Mouse (Mus musculus): ENCODE data around the gene Tsc22d4. TPM values are rescaled to one million over a fixed set of nuclear protein-coding genes. Genes with fewer than 3 reads are reported as not detected.

Tsc22d4 gene
- total RNA-seq, 2 experiments from 2014 or later = 150 to 156 TPM

- no peak overlapping the region for H3K27ac ChIP-seq
- no peak overlapping the region for H3K4me3 ChIP-seq
- intact Hi-C loops (cut with DNase I) = no loop called here
- DNase-seq (ENCODE audit: extremely low spot score in 1 of 2, low spot score in 2 of 2) = no peak
- no peak for TF ChIP-seq CTCF (IDR thresholded peaks at IDR 0.05)
These were observed 21.7 kb upstream of the Tsc22d4 start for GRCm38 (mm10) chr5:137723840-137724239.

GRCm38 (mm10) chr5:137726767-137727166 is 18.8 kb upstream of the Tsc22d4 start:
- intact Hi-C loops (cut with DNase I) = no loop called here
- no peak for DNase-seq (ENCODE audit: extremely low spot score in 1 of 2, low spot score in 2 of 2)
- TF ChIP-seq CTCF (IDR thresholded peaks at IDR 0.05) = peak; percentile 5; the same call in 1 of the 2 replicates
- Histone ChIP-seq H3K27ac (no peak overlapping the region), H3K4me3 (no peak overlapping the region)

- peak in 1 of 2 experiments; percentile 32 for DNase-seq (ENCODE audit: extremely low spot score in 1 of 2, low spot score in 2 of 2)
- TF ChIP-seq CTCF (IDR thresholded peaks at IDR 0.05) = no peak
- H3K27ac ChIP-seq = peak overlapping the region; percentile 80
- intact Hi-C loops (cut with DNase I) = no loop called here
- H3K4me3 ChIP-seq = peak overlapping the region; percentile 33
These were observed 11.8 kb upstream of the Tsc22d4 start for GRCm38 (mm10) chr5:137733638-137734288.

GRCm38 (mm10) chr5:137734289-137735061 is 11.1 kb upstream of the Tsc22d4 start:
- H3K4me3 ChIP-seq = peak overlapping the region; percentile 33
- DNase-seq (ENCODE audit: extremely low spot score in 1 of 2, low spot score in 2 of 2) = peak; percentile 81 to 86
- H3K27ac ChIP-seq = peak overlapping the region; percentile 80
- intact Hi-C loops (cut with DNase I) = no loop called here
- no peak for TF ChIP-seq CTCF (IDR thresholded peaks at IDR 0.05)

GRCm38 (mm10) chr5:137737400-137737940 is 8.1 kb upstream of the Tsc22d4 start:
- no peak for TF ChIP-seq CTCF (IDR thresholded peaks at IDR 0.05)
- DNase-seq (ENCODE audit: extremely low spot score in 1 of 2, low spot score in 2 of 2) = no peak
- intact Hi-C loops (cut with DNase I) = no loop called here
- H3K27ac ChIP-seq = peak overlapping the region; percentile 28; the same call in 1 of the 2 replicates
- 0 out of 2 replicates have a peak overlapping the region, but pooled peaks have one; percentile 18 for H3K4me3 ChIP-seq

- TF ChIP-seq CTCF (IDR thresholded peaks at IDR 0.05) = peak; percentile 49
- intact Hi-C loops (cut with DNase I) = no loop called here
- peak overlapping the region; percentile 19; the same call in 1 of the 2 replicates for H3K4me3 ChIP-seq
- no peak for DNase-seq (ENCODE audit: extremely low spot score in 1 of 2, low spot score in 2 of 2)
- H3K27ac ChIP-seq = 0 out of 2 replicates have a peak overlapping the region, but pooled peaks have one; percentile 36
These were observed 7.0 kb upstream of the Tsc22d4 start for GRCm38 (mm10) chr5:137738516-137738915.

GRCm38 (mm10) chr5:137739471-137739870 is 6.1 kb upstream of the Tsc22d4 start:
- peak overlapping the region; percentile 52 for H3K4me3 ChIP-seq
- no peak for TF ChIP-seq CTCF (IDR thresholded peaks at IDR 0.05)
- intact Hi-C loops (cut with DNase I) = no loop called here
- H3K27ac ChIP-seq = no peak overlapping the region; the same call in 1 of the 2 replicates
- no peak for DNase-seq (ENCODE audit: extremely low spot score in 1 of 2, low spot score in 2 of 2)

GRCm38 (mm10) chr5:137740506-137740905 is 5.0 kb upstream of the Tsc22d4 start:
- Histone ChIP-seq H3K27ac (peak overlapping the region; percentile 94), H3K4me3 (peak overlapping the region; percentile 52)
- no peak for TF ChIP-seq CTCF (IDR thresholded peaks at IDR 0.05)
- no peak for DNase-seq (ENCODE audit: extremely low spot score in 1 of 2, low spot score in 2 of 2)
- intact Hi-C loops (cut with DNase I) = loop anchor here (2.0 kb wide), 1 partner anchor 58 kb away; no protein-coding TSS in a partner anchor

GRCm38 (mm10) chr5:137741023-137741931 is 4.3 kb upstream of the Tsc22d4 start, which contains the start of gene Nyap1:
Nyap1 (minus strand) TSS chr5:137741607.
- DNase-seq (ENCODE audit: extremely low spot score in 1 of 2, low spot score in 2 of 2) = peak; percentile 83 to 87
- intact Hi-C loops (cut with DNase I) = loop anchor here (2.0 kb wide), 1 partner anchor 58 kb away; no protein-coding TSS in a partner anchor
- TF ChIP-seq CTCF (IDR thresholded peaks at IDR 0.05) = peak; percentile 92

GRCm38 (mm10) chr5:137742048-137742447 is 3.5 kb upstream of the Tsc22d4 start:
- intact Hi-C loops (cut with DNase I) = no loop called here
- Histone ChIP-seq H3K4me3 (no peak overlapping the region; the same call in 1 of the 2 replicates), H3K27ac (no peak overlapping the region; the same call in 1 of the 2 replicates)
- TF ChIP-seq CTCF (IDR thresholded peaks at IDR 0.05) = no peak
- DNase-seq (ENCODE audit: extremely low spot score in 1 of 2, low spot score in 2 of 2) = no peak

More at GRCm38 (mm10) chr5:137741023-137741931, 4.3 kb upstream of the Tsc22d4 start, which contains the start of gene Nyap1:
- peak within 1 kb of the TSS; percentile 94 for H3K27ac ChIP-seq
- H3K4me3 ChIP-seq = peak within 1 kb of the TSS; percentile 52

- no peak overlapping the region for H3K4me3 ChIP-seq
- intact Hi-C loops (cut with DNase I) = no loop called here
- DNase-seq (ENCODE audit: extremely low spot score in 1 of 2, low spot score in 2 of 2) = no peak
- no peak for TF ChIP-seq CTCF (IDR thresholded peaks at IDR 0.05)
- no peak overlapping the region for H3K27ac ChIP-seq
These were observed 2.7 kb upstream of the Tsc22d4 start for GRCm38 (mm10) chr5:137742836-137743235.
